Mouse (Mus musculus) frontal cortex, postnatal 10 days (tissue): ENCODE measurements around the gene Eif4g2.

Source experiments
- DNase-seq, 2 experiments: peaks; one replicate each; pipeline ENCODE4 v3.0.0; 2022; ENCODE audit warnings: low spot score in 2 of 2, mixed read lengths in 1 of 2

Eif4g2 gene

DNA sequence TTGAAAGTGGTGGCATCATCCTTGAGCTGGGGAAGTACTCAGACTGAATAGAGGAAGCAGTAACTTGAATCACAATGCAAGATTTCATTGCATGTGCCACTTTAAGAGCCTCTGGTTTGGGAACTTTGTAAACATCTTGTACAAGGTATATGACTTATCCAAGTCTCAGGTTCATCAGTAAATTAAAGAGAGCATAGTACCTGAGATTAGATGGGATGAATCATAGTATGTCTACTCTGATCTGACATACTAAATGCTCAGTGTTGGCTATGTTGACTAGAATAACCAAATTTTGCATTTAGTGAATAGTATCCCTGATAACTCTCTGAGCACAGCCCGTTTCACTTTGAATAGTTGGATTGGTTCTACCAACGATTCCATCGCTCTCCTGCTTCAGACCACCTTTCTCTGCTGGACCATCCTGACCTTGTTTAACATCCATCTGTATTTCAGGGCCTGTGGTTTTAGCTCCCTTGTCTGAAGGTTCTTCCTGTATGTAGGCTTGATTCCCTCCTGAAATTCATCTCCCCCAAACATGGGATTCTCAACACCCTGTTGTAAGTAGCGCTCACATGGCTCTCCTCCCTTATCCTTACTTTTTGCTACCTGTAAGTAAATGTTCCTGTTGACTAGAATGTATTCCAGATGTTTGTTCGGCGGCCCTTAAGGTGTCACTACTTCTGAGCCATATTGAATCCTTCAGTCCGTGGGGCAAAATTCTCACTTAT, 13.2 kb downstream of the Eif4g2 start:
- no peak for DNase-seq

DNA sequence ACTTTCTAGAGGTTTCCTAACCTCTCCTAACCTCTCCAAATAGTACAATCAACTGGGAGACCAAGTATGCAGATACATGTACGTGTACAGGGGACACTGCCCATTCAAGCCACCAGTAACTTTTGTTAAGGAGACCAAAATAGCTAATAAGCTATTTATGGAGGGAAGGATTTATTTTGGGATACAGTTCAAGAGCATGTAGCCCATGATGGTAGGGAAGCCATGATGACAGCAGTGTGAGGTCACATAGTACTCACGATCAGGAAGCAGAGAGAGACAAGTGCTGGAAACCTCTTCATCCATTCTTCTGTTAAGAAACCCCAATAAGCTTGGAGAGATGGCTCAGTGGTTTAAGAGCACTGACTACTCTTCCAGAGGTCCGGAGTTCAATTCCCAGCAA, 14.6 kb downstream of the Eif4g2 start:
- no peak for DNase-seq

DNA sequence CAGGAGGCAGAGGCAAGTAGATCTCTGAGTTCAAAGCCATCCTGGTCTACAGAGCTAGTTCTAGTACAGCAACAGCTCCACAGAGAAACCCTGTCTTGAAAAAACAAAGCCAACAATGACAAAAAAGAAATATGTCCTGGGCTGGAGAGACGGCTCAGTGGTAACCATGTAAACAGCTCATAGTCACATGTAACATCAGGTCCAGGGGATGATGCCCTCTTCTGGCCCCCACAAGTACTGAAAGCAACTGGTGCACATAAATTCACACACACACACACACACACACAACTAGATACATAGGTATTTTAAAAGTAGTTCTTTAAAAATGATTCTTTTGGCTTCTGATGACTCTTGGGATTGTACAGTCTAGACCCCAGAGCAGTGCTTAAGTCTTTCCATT, 19.9 kb downstream of the Eif4g2 start:
- DNase-seq = no peak

DNA sequence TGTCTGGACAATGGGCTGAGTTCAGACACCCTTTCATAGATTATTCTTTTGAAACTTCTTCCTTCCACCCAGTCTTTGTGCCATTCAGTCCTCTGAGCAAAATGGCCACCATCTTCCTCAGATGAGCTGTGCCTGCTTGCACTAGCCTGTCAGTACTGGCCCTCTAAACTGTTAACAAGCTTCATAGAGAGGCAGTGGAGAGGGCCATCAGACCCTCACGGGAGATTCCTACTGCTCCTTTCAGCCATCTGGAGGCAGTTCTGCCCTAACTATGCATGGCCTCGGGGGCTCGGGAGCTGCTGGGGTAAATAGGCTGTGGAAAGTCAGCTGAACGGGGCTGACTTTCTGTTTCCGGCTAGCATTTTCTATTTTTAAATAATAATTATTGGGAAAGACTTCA, 23.3 kb downstream of the Eif4g2 start:
- no peak for DNase-seq

- no peak for DNase-seq
Measured at GRCm38 (mm10) chr7:111055984-111056657, 26.7 kb downstream of the Eif4g2 start.

DNA sequence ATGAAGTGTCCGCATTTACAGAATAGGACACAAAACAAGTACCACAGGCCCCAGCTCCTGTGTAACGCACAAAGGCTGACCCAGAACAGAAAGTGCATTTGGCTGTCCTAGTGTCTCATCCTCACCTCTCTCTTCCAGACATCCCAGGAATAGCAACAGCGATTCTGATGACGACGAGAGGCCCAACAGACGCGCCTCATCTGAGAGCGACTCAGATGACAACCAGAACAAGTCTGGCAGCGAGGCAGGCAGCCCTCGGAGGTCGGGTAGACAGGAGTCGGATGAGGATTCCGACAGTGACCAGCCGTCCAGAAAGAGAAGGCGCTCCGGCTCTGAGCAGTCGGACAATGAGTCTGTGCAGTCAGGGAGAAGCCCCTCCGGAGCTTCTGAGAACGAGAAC, 27.6 kb downstream of the Eif4g2 start:
- DNase-seq = no peak

GRCm38 (mm10) chr7:111049652-111050421, 33.0 kb downstream of the Eif4g2 start:
- peak in 1 of 2 experiments; percentile 60 for DNase-seq

GRCm38 (mm10) chr7:111048920-111049319, 33.9 kb downstream of the Eif4g2 start:
- no peak for DNase-seq

GRCm38 (mm10) chr7:111029046-111029553, 53.7 kb downstream of the Eif4g2 start:
- no peak for DNase-seq

DNA sequence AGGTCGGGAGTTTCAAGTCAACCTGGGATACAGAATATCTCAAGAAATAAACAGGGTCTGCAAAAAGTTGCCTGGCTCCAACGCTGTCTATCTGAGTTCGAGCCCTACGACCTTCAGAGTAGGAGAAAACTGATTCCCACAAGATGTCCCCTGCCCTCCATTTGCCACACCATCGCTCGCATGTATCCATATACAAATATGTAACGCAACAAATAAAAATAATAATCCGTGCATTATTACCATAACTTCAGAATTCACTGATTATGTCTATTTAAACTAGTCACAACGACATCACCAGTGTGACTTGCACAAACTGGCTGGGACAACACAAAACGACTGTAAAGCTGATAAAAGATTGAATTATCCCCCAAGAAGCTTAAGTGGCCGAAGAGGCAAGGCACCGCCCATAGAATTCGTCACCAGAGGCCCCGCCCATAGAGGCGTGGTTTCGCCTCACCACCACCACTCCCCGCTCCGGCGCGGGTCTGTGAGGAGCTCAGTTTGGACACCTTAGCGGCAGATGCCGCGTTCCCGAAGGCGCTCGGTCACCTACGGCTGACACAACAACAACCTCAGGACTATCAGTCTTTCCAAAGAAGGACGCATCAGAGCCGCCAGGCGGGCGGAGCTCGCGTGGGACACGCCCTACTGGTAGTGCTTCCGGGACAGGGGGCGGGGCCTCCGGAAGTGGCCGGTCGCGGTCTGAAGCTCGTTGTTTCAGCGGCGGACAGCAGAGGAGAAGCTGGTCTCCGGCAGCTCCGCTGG, 54.4 kb downstream of the Eif4g2 start, which contains the start of gene Ctr9:
Gene Ctr9, plus strand, starts transcription at position 671 of the 765 bp plus-strand sequence.
- DNase-seq = peak; percentile 90 to 94

GRCm38 (mm10) chr7:111024912-111025311, 57.9 kb downstream of the Eif4g2 start:
- DNase-seq = no peak

GRCm38 (mm10) chr7:111024068-111024594, 58.7 kb downstream of the Eif4g2 start:
- DNase-seq = no peak

- no peak for DNase-seq
Measured at GRCm38 (mm10) chr7:111020814-111021213, 62.0 kb downstream of the Eif4g2 start.
